Mouse (Mus musculus) gastrocnemius, adult 18-20 months (tissue): Measurements from ENCODE around the gene Skiv2l. TPM values are rescaled to one million over a fixed set of nuclear protein-coding genes. Genes with fewer than 3 reads are reported as not detected.

Experiments used
- microRNA-seq: library from miRNA; unstranded; fragments of <30 nt; microRNA quantifications from one replicate; pipeline ENCODE4 v1.2.0, GENCODE M21; 2021
- total RNA-seq, 2 experiments: library from RNA; stranded (reverse); gene quantifications; 2 replicates each; pipeline ENCODE4 v1.2.3; 2021

Gene Skiv2l
- total RNA-seq, 2 experiments from 2014 or later: 20.8 to 21.3 TPM

Small RNA genes within 50 kb of the gene (microRNA-seq; reads per million reads assigned to microRNA genes)
- not detected for gene Mir6970
- 2.4 reads per million for gene Mir6971
- gene Mir6972: not detected

Other genes with a start within 250 kb of the Skiv2l start
- 10 to 100 TPM; 22.0 to 22.1 TPM for gene Rnf5, start 246.5 kb downstream of the Skiv2l start, total RNA-seq
- gene Agpat1, start 245.9 kb downstream of the Skiv2l start, total RNA-seq: 10 to 100 TPM; 81.6 to 87.7 TPM
- gene Egfl8, start 234.2 kb downstream of the Skiv2l start, total RNA-seq: 1 to 10 TPM; 1.6 to 3.3 TPM
- gene Ppt2, start 221.7 kb downstream of the Skiv2l start, total RNA-seq: 10 to 100 TPM; 36.0 to 38.3 TPM
- gene Prrt1, start 220.7 kb downstream of the Skiv2l start, total RNA-seq: under 1 TPM; 0.30 to 0.38 TPM
- 1 to 10 TPM; 5.7 to 6.0 TPM for gene Fkbpl, start 205.4 kb downstream of the Skiv2l start, total RNA-seq
- gene Atf6b, start 203.1 kb downstream of the Skiv2l start, total RNA-seq: 1 to 10 TPM; 5.9 to 7.9 TPM
- gene Tnxb, start 179.7 kb downstream of the Skiv2l start, total RNA-seq: 10 to 100 TPM; 28.3 to 32.8 TPM
- gene C4b, start 106.3 kb downstream of the Skiv2l start, total RNA-seq: 10 to 100 TPM in 1 of 2 experiments, 1 to 10 TPM in 1; 4.3 to 11.7 TPM
- under 1 TPM in 1 of 2 experiments, not detected in 1; 0.21 TPM for gene Cyp21a1, start 45.6 kb downstream of the Skiv2l start, total RNA-seq
- gene Stk19, start 13.3 kb downstream of the Skiv2l start, total RNA-seq: 1 to 10 TPM; 6.6 to 7.6 TPM
- 1 to 10 TPM; 8.3 to 8.8 TPM for gene Dxo, start 13.2 kb downstream of the Skiv2l start, total RNA-seq
- 10 to 100 TPM in 1 of 2 experiments, 1 to 10 TPM in 1; 9.0 to 12.0 TPM for gene Nelfe, start 181 bp upstream of the Skiv2l start, total RNA-seq
- 1 to 10 TPM; 2.9 to 6.9 TPM for gene Cfb, start 12.3 kb upstream of the Skiv2l start, total RNA-seq
- 1 to 10 TPM; 5.9 to 6.9 TPM for gene Zbtb12, start 29.3 kb upstream of the Skiv2l start, total RNA-seq
- gene Gm20547, start 31.8 kb upstream of the Skiv2l start, total RNA-seq: not detected
- gene C2, start 48.1 kb upstream of the Skiv2l start, total RNA-seq: 1 to 10 TPM; 1.5 to 1.6 TPM
- gene Ehmt2, start 48.3 kb upstream of the Skiv2l start, total RNA-seq: 10 to 100 TPM; 26.7 to 29.5 TPM
- not detected for gene Slc44a4, start 64.3 kb upstream of the Skiv2l start, total RNA-seq
- gene Neu1, start 81.0 kb upstream of the Skiv2l start, total RNA-seq: 10 to 100 TPM in 1 of 2 experiments, 1 to 10 TPM in 1; 9.1 to 10.2 TPM
- 10 to 100 TPM; 11.4 to 94.8 TPM for gene Hspa1b, start 109.0 kb upstream of the Skiv2l start, total RNA-seq
- gene Gm20481, start 119.7 kb upstream of the Skiv2l start, total RNA-seq: not detected
- gene Hspa1a, start 121.9 kb upstream of the Skiv2l start, total RNA-seq: 10 to 100 TPM; 16.6 to 99.8 TPM
- 10 to 100 TPM; 31.8 to 33.6 TPM for gene Hspa1l, start 122.5 kb upstream of the Skiv2l start, total RNA-seq
- 10 to 100 TPM; 14.0 to 17.1 TPM for gene Lsm2, start 131.7 kb upstream of the Skiv2l start, total RNA-seq
- gene Vars, start 150.8 kb upstream of the Skiv2l start, total RNA-seq: 10 to 100 TPM; 38.2 TPM
- 10 to 100 TPM; 13.2 to 16.8 TPM for gene Vwa7, start 166.4 kb upstream of the Skiv2l start, total RNA-seq
- not detected for gene Sapcd1, start 177.8 kb upstream of the Skiv2l start, total RNA-seq
- gene Msh5, start 196.5 kb upstream of the Skiv2l start, total RNA-seq: under 1 TPM in 1 of 2 experiments, not detected in 1; 0.28 TPM
- 10 to 100 TPM in 1 of 2 experiments, 1 to 10 TPM in 1; 7.5 to 11.6 TPM for gene Clic1, start 199.8 kb upstream of the Skiv2l start, total RNA-seq
- gene Ddah2, start 208.8 kb upstream of the Skiv2l start, total RNA-seq: 1 to 10 TPM; 4.5 to 8.7 TPM
- not detected for gene Ly6g6c, start 215.2 kb upstream of the Skiv2l start, total RNA-seq
- not detected for gene Mpig6b, start 216.0 kb upstream of the Skiv2l start, total RNA-seq
- not detected for gene Ly6g6e, start 226.7 kb upstream of the Skiv2l start, total RNA-seq
- gene Ly6g6d, start 227.9 kb upstream of the Skiv2l start, total RNA-seq: 1 to 10 TPM in 1 of 2 experiments, not detected in 1; 3.0 TPM
- not detected for gene Ly6g6f, start 235.4 kb upstream of the Skiv2l start, total RNA-seq
- 10 to 100 TPM; 85.3 to 87.7 TPM for gene Abhd16a, start 239.1 kb upstream of the Skiv2l start, total RNA-seq